Mouse (Mus musculus) forebrain, embryonic 13.5 days (tissue): ENCODE measurements at regions not wholly inside any gene's neighbourhood (a gene's known extent, or its start where the extent isn't known, plus 50 kb on each side); places are given as distances from the start of the nearest gene placed in this dataset.
A peak's percentile ranks its signal among the peaks of the same experiment; 100 is the strongest.

Experiments used
- ATAC-seq: fragments of 200-750 bp; cut with Nextera tagmentation; 2 replicates; pipeline ENCODE4 v1.8.0; 2017
- H3K27ac ChIP-seq: fragments of 300-500 bp; sonication (generic); 2 replicates; pipeline ENCODE4 v1.5.1; 2015; ENCODE audit warnings: inconsistent platforms, mild to moderate bottlenecking, moderate library complexity
- H3K27me3 ChIP-seq: fragments of 300-500 bp; sonication (generic); 2 replicates; pipeline ENCODE4 v1.6.1; 2015; ENCODE audit warnings: mild to moderate bottlenecking, inconsistent platforms
- H3K36me3 ChIP-seq: fragments of 300-500 bp; sonication (generic); 2 replicates; pipeline ENCODE4 v1.6.1; 2015; ENCODE audit warnings: mild to moderate bottlenecking, inconsistent platforms; ENCODE audit not compliant: poor library complexity, severe bottlenecking
- H3K4me1 ChIP-seq: fragments of 300-500 bp; sonication (generic); 2 replicates; pipeline ENCODE4 v1.6.1; 2015; ENCODE audit warnings: inconsistent platforms
- H3K4me2 ChIP-seq: fragments of 300-500 bp; sonication (generic); 2 replicates; pipeline ENCODE4 v1.6.1; 2015; ENCODE audit warnings: inconsistent platforms, mild to moderate bottlenecking, moderate library complexity
- H3K4me3 ChIP-seq: fragments of 300-500 bp; sonication (generic); 2 replicates; pipeline ENCODE4 v1.5.1; 2015; ENCODE audit warnings: mild to moderate bottlenecking, inconsistent platforms
- H3K9ac ChIP-seq: fragments of 300-500 bp; sonication (generic); 2 replicates; pipeline ENCODE4 v1.6.1; 2015; ENCODE audit warnings: mild to moderate bottlenecking, inconsistent platforms
- H3K9me3 ChIP-seq: fragments of 300-500 bp; sonication (generic); replicated peaks from 2 replicates; pipeline ENCODE4 v1.6.1; 2016; ENCODE audit warnings: inconsistent platforms
- WGBS: fragments of 180-500 bp; shearing (Covaris S2); methylation state at CpG from one replicate; pipeline ENCODE4 v1.1.7; 2015; 5-methylcytosine and 5-hydroxymethylcytosine counted together

DNA sequence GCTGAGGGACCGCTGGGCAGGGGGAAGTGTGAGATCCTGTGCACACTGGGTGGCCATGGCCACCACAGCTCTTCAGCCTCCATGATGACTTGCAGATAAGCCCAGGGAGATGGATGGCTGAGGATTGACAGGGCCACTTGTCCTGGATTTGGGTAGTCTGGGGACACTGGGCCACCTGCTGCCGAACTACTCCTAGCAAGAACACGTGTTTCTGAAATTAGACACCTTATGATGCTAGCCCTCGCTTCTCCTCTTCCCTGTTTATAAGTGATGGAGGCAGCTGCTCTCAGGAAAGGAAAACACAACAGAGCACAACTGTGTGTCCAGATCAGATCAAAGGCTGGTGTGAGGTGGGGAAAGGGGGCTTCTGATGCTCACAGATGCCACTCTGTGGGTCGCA lies 64.9 kb upstream of the Tpm1 start:
- H3K4me2 ChIP-seq = no peak overlapping the region
- H3K9ac ChIP-seq = no peak overlapping the region
- H3K27me3 ChIP-seq = no peaks in the 10 kb centered on the region
- no peak for ATAC-seq
- H3K9me3 ChIP-seq = no peaks in the 10 kb centered on the region
- H3K36me3 ChIP-seq = no peaks in the 10 kb centered on the region
- no peak overlapping the region for H3K4me3 ChIP-seq
- H3K4me1 ChIP-seq = peaks cover 9% of the 10 kb centered on the region
- no peak overlapping the region for H3K27ac ChIP-seq
- 80% methylated on average over 5 of the region's 5 CpGs for WGBS

DNA sequence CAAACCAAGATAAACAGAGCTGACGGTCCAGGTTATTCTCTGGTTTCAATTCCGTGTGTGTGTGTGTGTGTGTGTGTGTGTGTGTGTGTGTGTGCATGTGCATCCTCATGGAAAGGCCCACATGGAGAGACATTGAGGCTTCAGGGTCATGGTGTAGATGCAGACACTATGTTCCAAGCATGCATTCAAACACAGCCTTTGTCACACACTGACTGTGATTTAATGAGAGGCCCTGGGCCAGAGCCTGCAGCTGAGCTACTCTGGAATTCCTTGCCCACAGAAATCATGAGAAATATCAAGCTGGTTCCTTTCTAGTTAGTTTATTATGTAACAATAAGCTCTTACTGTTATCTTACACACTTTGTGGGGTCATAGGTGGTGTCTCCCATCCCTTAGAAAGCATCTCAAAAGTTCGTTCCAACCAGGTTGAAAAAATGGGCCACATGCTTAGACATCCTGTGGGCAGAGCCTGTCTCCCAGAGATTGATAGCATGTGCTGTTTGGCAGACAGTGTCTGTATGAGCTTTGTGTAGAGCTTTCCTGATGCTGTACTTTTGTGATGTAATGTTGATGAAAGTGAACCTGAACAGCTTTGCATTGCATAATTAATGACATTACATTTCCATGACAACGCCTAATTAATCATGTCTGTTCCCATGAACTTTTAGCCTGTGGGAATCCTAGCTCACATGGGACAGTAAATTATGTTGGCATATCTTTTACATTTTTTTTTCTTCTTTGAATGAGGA lies 62.8 kb upstream of the Tpm1 start:
- Histone ChIP-seq H3K9me3 (no peaks in the 10 kb centered on the region), H3K9ac (no peak overlapping the region), H3K4me3 (no peak overlapping the region), H3K27me3 (no peaks in the 10 kb centered on the region), H3K4me2 (no peak overlapping the region), H3K27ac (peak overlapping the region; percentile 54; the same call in 1 of the 2 replicates), H3K36me3 (no peaks in the 10 kb centered on the region), H3K4me1 (peaks cover 9% of the 10 kb centered on the region)
- 0 out of 2 replicates have a peak, but pooled peaks have one; percentile 36 for ATAC-seq
- WGBS = 69% methylated on average over 4 of the region's 4 CpGs

DNA sequence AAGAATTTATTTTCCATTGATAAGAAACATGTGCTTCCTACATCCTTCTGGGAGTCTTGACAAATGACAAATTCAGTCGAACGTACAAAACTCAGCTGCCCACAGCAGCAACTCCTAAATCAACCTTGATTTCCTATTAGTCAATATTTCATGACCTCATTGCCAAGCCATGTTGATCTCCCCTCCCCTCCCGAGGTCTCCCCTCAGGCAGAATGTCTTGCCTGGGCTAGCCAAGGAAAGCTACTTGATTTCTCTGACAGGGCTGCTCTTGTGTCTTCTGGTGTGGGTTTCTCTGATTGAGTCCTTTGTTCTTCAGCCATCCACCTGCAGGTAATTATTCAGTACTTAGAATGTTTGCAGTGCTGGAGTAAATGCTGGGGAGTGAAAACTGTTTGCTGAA lies 58.7 kb upstream of the Tpm1 start:
- Histone ChIP-seq H3K4me3 (no peak overlapping the region), H3K36me3 (no peaks in the 10 kb centered on the region), H3K27me3 (no peaks in the 10 kb centered on the region), H3K9me3 (no peaks in the 10 kb centered on the region), H3K27ac (no peak overlapping the region), H3K9ac (no peak overlapping the region), H3K4me1 (peaks cover 14% of the 10 kb centered on the region), H3K4me2 (no peak overlapping the region)
- no peak for ATAC-seq
- WGBS = 79% methylated on average over 3 of the region's 3 CpGs

DNA sequence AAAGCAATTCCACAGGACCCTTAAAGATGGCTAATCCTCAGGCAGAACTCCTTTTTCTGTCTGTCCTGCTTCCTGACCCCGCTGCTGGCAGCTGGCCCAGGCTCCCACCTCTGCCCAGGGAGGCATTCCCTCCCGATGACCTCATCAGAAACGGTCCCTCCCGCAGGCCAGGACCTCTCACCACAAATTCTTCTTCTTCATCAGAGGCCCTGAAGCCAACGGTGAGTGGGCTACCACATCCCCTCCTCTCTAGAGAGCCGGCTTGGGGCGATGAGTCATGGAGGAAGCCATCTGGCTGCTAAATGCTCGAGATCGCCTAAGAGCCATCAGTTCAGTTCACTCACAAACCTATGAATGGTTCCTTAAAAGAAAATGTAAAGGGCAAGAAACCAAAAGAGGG lies 56.7 kb upstream of the Tpm1 start:
- no peak for ATAC-seq
- WGBS = 39% methylated on average over 9 of the region's 9 CpGs
- H3K4me2 ChIP-seq = no peak overlapping the region
- no peaks in the 10 kb centered on the region for H3K9me3 ChIP-seq
- H3K36me3 ChIP-seq = no peaks in the 10 kb centered on the region
- no peak overlapping the region for H3K4me3 ChIP-seq
- no peak overlapping the region for H3K27ac ChIP-seq
- H3K4me1 ChIP-seq = peaks cover 9% of the 10 kb centered on the region; the same call in 1 of the 2 replicates
- H3K27me3 ChIP-seq = no peaks in the 10 kb centered on the region
- no peak overlapping the region for H3K9ac ChIP-seq

DNA sequence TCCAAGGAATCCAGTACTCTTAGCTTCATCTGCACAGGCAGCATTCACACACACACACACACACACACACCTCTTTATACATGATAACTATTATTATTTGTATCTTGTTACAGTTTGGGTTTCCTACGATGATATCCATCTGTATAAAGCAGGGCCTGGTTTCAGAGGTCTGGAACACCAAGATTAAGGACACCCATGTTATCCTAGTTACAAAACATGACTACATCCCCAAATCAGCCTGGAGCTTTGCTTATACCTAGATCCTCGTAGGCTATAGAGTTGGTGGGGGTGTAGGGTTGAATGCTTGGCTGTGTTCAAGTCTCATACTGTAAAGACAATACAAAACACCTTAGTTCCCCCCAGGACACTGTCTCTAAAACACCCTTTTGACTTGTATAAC lies 56.0 kb upstream of the Tpm1 start:
- Histone ChIP-seq H3K36me3 (no peaks in the 10 kb centered on the region), H3K9ac (no peak overlapping the region)
- WGBS = 87% methylated on average over 2 of the region's 2 CpGs

DNA sequence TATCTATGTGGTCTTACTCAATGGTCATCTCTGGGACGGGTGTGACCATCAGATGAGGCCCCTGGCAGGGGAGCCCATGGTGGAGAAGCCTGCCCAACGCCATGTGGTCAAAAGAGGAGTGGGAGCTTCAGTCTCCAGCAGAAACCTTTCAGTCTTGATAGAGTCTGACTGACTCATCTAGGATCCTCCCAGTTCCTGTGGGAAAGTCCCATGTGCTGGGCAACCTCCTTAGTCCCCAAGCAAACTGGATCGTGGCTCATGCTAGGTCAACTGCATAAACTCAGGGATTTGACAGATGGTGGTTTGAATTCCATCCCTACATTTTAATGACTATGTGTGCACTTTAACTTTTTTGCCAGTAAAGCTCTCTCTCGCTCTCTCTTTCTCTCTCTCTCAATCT lies 55.4 kb upstream of the Tpm1 start:
- Histone ChIP-seq H3K9me3 (no peaks in the 10 kb centered on the region), H3K27ac (no peak overlapping the region), H3K27me3 (no peaks in the 10 kb centered on the region), H3K4me1 (peaks cover 9% of the 10 kb centered on the region; the same call in 1 of the 2 replicates), H3K4me2 (no peak overlapping the region), H3K36me3 (no peaks in the 10 kb centered on the region), H3K4me3 (no peak overlapping the region), H3K9ac (no peak overlapping the region)
- ATAC-seq = no peak
- 87% methylated on average over 4 of the region's 4 CpGs for WGBS

More for the DNA sequence above, 56.0 kb upstream of the Tpm1 start:
- no peak for ATAC-seq
- Histone ChIP-seq H3K4me1 (peaks cover 9% of the 10 kb centered on the region; the same call in 1 of the 2 replicates), H3K4me3 (no peak overlapping the region), H3K9me3 (no peaks in the 10 kb centered on the region), H3K27me3 (no peaks in the 10 kb centered on the region), H3K27ac (no peak overlapping the region), H3K4me2 (no peak overlapping the region)

DNA sequence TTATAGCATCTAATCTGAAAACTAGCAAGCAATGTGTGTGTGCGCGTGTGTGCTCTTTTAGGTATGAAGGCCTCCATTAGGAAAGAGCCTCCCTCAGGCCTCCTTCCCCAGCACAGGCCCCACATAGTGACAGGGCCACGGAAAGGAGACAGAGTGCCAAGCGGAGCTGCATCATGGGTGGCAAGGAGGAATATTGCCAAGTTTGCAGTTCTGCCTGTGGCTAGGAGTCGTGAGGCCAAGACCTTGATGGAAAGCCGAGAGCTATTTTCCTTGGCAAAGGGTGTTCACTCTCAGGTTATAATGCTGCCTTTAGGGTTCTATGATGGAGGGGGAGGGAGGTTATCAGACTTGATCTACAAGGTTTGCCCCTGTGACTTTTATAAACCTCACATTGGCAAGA lies 53.4 kb upstream of the Tpm1 start:
- no peak for ATAC-seq
- Histone ChIP-seq H3K9me3 (no peaks in the 10 kb centered on the region), H3K4me1 (peaks cover 9% of the 10 kb centered on the region; the same call in 1 of the 2 replicates), H3K9ac (no peak overlapping the region), H3K4me2 (no peak overlapping the region), H3K27ac (no peak overlapping the region), H3K4me3 (no peak overlapping the region), H3K27me3 (no peaks in the 10 kb centered on the region), H3K36me3 (no peaks in the 10 kb centered on the region)
- WGBS = 63% methylated on average over 6 of the region's 6 CpGs

DNA sequence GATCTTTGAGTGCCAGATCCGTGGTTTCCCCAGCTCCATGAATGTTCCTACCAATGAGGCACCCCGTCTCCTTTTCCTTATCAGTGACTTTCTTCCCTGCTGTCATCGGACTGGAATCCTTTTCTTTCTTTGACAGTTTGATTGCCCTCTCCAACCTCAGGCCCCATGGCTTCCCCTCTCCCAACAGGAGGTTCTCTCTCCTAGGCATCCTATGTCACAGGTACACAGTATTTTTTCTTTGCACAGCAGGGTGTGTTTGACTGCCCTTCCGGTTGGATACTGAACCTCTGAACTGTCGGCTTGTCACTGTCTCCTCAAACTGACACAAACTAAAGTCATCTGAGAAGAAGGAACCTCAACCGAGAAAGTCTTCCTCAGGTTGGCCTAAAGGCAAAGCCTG lies 50.3 kb upstream of the Tpm1 start:
- no peaks in the 10 kb centered on the region for H3K36me3 ChIP-seq
- no peak overlapping the region for H3K4me2 ChIP-seq
- 0 out of 2 replicates have a peak, but pooled peaks cover 3% of the 10 kb centered on the region for H3K4me1 ChIP-seq
- no peak for ATAC-seq
- no peak overlapping the region for H3K4me3 ChIP-seq
- H3K27ac ChIP-seq = no peak overlapping the region
- H3K9me3 ChIP-seq = no peaks in the 10 kb centered on the region
- no peak overlapping the region for H3K9ac ChIP-seq
- H3K27me3 ChIP-seq = no peaks in the 10 kb centered on the region
- 76% methylated on average over 6 of the region's 6 CpGs for WGBS
